Mouse (Mus musculus): ENCODE results near the gene Oosp1.

DNA sequence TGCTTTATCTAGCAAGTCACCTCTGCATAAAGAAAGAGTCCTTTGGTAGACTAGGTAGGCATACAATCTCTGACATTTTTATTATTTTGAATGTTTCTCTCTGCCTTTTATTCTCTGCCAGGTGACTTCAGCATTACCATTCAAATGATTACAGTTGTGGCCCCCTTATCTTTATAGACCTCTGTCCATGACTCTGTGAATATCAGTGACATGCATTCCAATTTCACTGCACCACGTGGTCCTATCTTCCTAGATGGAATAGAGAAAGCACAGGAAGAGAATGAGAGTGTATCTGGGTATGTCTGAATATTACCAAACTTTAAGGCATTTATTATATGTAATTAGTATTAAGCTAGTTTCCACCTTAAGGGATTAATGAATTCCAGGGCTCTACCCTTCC, 45.5 kb upstream of the Oosp1 start:
- TF ChIP-seq ZC3H11A (IDR thresholded peaks at IDR 0.05; ENCODE audit: borderline replicate concordance, low read depth, low read length) (no peak), MAFK (IDR thresholded peaks at IDR 0.05; ENCODE audit: insufficient read depth, low read depth, low read length) (no peak), HCFC1 (IDR thresholded peaks at IDR 0.05; ENCODE audit: borderline replicate concordance, insufficient read depth, low read length) (no peak)
